Mouse (Mus musculus) brain, adult 10 weeks (tissue): ENCODE measurements around the gene Mta3. TPM values are rescaled to one million over a fixed set of nuclear protein-coding genes. Genes with fewer than 3 reads are reported as not detected.

Experiments used
- polyA plus RNA-seq: library from polyadenylated mRNA; stranded (reverse); fragments of 350-450 nt; fragmentation: Illumina TruSeq; extraction: RNeasy Lipid Tissue Mini Kit (QIAGEN cat#74804); gene quantifications from one replicate; pipeline ENCODE4 v1.2.3, GENCODE M21; 2015; ENCODE audit warnings: low read depth, low replicate concordance

The Mta3 gene
- 64.9 TPM for polyA plus RNA-seq

DNA sequence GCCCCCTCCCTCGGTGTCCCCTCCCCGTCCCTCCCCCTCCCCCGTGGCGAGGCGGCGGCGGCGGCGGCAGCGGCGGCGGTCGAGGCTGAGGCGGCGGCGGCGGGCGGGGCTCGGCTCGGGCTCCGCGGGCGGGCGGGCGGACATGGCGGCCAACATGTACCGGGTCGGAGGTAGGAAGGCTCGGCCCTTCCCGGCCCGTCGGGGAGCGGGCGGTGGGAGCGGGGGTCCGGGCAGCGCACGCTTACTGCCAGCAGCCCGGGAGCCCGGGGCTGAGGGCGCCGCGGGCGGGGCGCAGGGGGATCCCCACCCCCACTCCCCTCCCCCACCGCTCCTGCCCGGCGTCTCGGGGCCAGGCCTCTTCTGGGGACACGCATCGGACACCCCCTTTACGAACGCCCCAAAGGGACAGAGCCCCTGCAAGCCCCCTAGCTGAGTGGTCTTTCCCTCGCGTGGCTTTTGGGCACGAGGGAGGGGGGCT, at the start of gene Mta3:
Gene Mta3, plus strand, starts transcription at position 48 of the 478 bp plus-strand sequence.

DNA sequence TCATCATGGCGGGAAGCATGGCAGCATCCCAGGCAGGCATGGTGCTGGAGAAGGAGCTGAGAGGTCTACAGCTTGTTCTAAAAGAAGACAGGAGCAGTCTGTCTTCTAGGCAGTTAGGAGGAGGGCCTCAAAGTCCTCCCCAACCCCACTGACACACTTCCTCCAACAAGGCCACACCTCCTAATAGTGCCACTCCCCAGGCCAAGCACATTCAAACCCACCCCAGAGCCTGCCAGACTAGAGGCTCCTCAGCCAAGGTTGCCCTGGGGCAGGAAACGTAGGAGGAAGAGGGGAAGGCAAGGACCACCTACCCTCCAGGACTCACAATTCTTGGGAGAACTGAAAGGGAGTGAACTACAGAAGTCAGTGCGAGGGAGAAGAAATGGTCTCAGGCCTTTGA, 141.9 kb downstream of the Mta3 start, which contains the start of gene Haao:
Gene Haao, minus strand, starts transcription at position 149 of the 400 bp plus-strand sequence.

Other genes with a start within 250 kb of the Mta3 start
- gene Cox7a2l, start 188.8 kb upstream of the Mta3 start, polyA plus RNA-seq, result 429 TPM
- gene Kcng3, start 74.3 kb upstream of the Mta3 start, polyA plus RNA-seq, result 0.97 TPM
- gene Haao, start 141.8 kb downstream of the Mta3 start, polyA plus RNA-seq, result 0.27 TPM